Mouse (Mus musculus) C2C12 (cell line): ENCODE results near the gene Fap.

Source experiments
- CTCF ChIP-seq: IDR thresholded peaks from one replicate; pipeline ENCODE4 v1.5.1; 2011; ENCODE audit not compliant: control insufficient read depth, insufficient read depth, insufficient read length
- FOSL1 ChIP-seq: IDR thresholded peaks from one replicate; pipeline ENCODE4 v1.8.0; 2011; ENCODE audit warnings: mild to moderate bottlenecking, low read length; ENCODE audit not compliant: poor library complexity, insufficient read depth, severe bottlenecking
- MAX ChIP-seq: IDR thresholded peaks from one replicate; pipeline ENCODE4 v1.6.1; 2011; ENCODE audit warnings: mild to moderate bottlenecking, control low read depth
- USF1 ChIP-seq: IDR thresholded peaks from one replicate; pipeline ENCODE4 v1.6.1; 2011; ENCODE audit warnings: low read depth, mild to moderate bottlenecking, control low read depth, moderate library complexity

GRCm38 (mm10) chr2:62484906-62485305 is 89.0 kb downstream of the Fap start:
- TF ChIP-seq CTCF (no peak), USF1 (no peak), FOSL1 (no peak), MAX (no peak)
